Mouse (Mus musculus): ENCODE data around the gene Fli1.

Fli1 gene

GRCm38 (mm10) chr9:32450161-32450560 lies 92.5 kb downstream of the Fli1 start:
- DNase-seq: no peak

GRCm38 (mm10) chr9:32448766-32449165 lies 93.9 kb downstream of the Fli1 start:
- no peak for DNase-seq

GRCm38 (mm10) chr9:32445789-32446188 lies 96.9 kb downstream of the Fli1 start:
- peak; percentile 59 for DNase-seq

- no peak for DNase-seq
Observed at GRCm38 (mm10) chr9:32444453-32445201, 98.0 kb downstream of the Fli1 start.

- peak; percentile 75 for DNase-seq
Observed at GRCm38 (mm10) chr9:32443817-32444216, 98.8 kb downstream of the Fli1 start.

- DNase-seq: no peak
Observed at GRCm38 (mm10) chr9:32443115-32443514, 99.5 kb downstream of the Fli1 start.

GRCm38 (mm10) chr9:32434241-32435213 lies 108.1 kb downstream of the Fli1 start:
- no peak for DNase-seq

GRCm38 (mm10) chr9:32431061-32431460 lies 111.6 kb downstream of the Fli1 start:
- no peak for DNase-seq

GRCm38 (mm10) chr9:32425321-32425720 lies 117.3 kb downstream of the Fli1 start:
- no peak for DNase-seq

- no peak for DNase-seq
Observed at GRCm38 (mm10) chr9:32420711-32421110, 122.0 kb downstream of the Fli1 start.

- DNase-seq: peak; percentile 59
Observed at GRCm38 (mm10) chr9:32417466-32418116, 125.1 kb downstream of the Fli1 start.

GRCm38 (mm10) chr9:32415952-32416351 lies 126.7 kb downstream of the Fli1 start:
- DNase-seq: no peak

GRCm38 (mm10) chr9:32414956-32415355 lies 127.7 kb downstream of the Fli1 start:
- no peak for DNase-seq

- no peak for DNase-seq
Observed at GRCm38 (mm10) chr9:32412836-32413580, 129.7 kb downstream of the Fli1 start.

GRCm38 (mm10) chr9:32411507-32411906 lies 131.2 kb downstream of the Fli1 start:
- no peak for DNase-seq

- DNase-seq: no peak
Observed at GRCm38 (mm10) chr9:32410671-32411070, 132.0 kb downstream of the Fli1 start.

GRCm38 (mm10) chr9:32409060-32409961 lies 133.3 kb downstream of the Fli1 start:
- peak; percentile 84 for DNase-seq

- DNase-seq: no peak
Observed at GRCm38 (mm10) chr9:32408730-32409059, 134.0 kb downstream of the Fli1 start.

- DNase-seq: peak; percentile 85
Observed at GRCm38 (mm10) chr9:32405191-32405925, 137.3 kb downstream of the Fli1 start.

- DNase-seq: no peak
Observed at GRCm38 (mm10) chr9:32400662-32401161, 141.9 kb downstream of the Fli1 start.

GRCm38 (mm10) chr9:32400212-32400611 lies 142.4 kb downstream of the Fli1 start:
- no peak for DNase-seq
